Mouse (Mus musculus): ENCODE measurements around the gene Muc1.

Gene Muc1

GRCm38 (mm10) chr3:89237682-89238081 lies 8.8 kb downstream of the Muc1 start:
- no peak for DNase-seq

GRCm38 (mm10) chr3:89238494-89238893 lies 9.6 kb downstream of the Muc1 start:
- DNase-seq, result no peak

DNA sequence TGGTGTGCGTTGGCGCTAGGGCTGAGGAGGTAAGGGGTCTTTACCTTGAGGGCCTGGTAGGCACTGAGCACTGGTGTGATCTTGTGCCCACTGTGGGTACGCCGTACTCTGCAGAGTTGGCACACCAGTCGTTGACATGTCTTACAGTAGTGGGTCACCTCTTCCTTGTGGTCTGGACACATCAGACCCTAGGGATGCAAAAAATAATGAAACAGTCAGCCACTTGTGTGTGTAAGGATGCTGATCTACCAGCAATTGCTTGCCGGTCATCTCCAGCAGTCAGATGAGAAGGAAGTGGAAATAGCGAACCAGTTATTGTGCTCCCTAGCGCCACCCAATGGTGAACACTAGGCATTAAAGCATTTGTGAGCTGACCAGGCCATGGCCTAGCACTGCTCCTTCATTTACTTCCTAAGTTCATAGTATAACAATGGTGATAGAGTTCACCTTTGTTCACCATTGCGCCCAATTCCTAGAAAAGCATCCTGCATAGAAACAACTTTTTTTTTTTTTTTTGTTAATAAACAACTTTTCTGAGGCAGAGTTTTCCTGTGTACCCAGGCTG lies 13.6 kb downstream of the Muc1 start:
- peak; percentile 70 to 83 for DNase-seq

DNA sequence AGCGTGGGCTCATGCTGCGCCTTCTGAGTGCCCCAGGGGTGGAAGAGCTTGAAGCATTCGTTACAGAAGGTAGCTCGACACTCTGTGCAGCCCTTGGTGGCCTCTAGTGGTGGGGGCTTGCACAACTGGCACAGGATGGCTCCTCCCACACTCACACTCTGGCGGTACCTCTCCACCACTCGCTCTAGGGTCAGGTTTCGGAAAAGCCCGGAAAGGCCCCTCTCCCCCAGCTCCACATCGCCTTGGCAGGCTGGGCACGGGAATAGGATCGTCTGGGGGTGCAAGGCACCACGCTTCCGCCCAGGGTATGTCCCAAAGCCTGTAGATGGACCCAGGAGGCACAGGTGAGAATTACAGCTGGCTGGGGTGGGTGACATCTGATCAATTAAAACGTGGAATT lies 14.8 kb downstream of the Muc1 start:
- DNase-seq, result peak; percentile 34 to 52

- DNase-seq, result peak; percentile 70 to 78
Observed at GRCm38 (mm10) chr3:89244158-89244981, 15.5 kb downstream of the Muc1 start.

DNA sequence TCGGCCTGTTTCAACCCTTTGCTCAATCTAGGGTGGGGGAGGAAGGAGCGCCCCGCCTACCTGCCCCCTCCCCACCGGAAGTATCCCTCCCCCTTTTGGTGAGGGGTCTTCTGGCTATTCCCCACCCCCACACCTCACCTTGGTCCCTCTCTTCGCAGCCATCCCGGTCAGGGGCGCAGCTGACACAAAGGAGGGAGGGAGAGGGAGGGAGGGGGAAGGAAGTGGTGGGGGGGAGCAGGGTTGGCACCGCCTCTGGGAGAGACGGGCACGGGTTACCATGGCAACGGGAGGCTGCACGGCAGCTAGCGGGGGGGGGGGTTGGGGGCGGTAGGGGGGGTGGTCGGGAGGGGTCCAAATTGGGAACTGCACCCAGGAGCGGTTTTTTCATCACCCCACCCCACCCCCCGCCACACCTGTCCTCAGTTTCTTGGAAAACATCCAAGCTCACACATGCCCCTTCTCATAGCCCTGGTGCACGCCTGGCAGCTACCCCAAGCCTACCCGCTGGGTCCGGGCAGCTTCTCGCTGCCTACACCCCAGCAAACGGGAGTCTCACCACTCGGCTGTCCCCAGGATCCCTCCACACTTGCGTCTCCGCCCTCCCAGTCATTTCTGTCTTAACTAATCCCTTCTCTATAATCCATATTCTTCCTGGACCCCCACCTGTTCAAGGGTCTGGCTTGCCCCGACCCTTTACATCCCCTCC lies 16.3 kb downstream of the Muc1 start:
- peak; percentile 87 to 90 for DNase-seq

GRCm38 (mm10) chr3:89245688-89246171 lies 16.9 kb downstream of the Muc1 start, which contains the start of gene Krtcap2:
TSS of gene Krtcap2 (plus strand) at chr3:89245966.
- peak; percentile 80 to 88 for DNase-seq

- peak; percentile 93 to 95 for DNase-seq
Observed at GRCm38 (mm10) chr3:89246261-89247100, 17.6 kb downstream of the Muc1 start, which contains the start of gene Trim46. TSS of gene Trim46 (minus strand) at chr3:89246309.

DNA sequence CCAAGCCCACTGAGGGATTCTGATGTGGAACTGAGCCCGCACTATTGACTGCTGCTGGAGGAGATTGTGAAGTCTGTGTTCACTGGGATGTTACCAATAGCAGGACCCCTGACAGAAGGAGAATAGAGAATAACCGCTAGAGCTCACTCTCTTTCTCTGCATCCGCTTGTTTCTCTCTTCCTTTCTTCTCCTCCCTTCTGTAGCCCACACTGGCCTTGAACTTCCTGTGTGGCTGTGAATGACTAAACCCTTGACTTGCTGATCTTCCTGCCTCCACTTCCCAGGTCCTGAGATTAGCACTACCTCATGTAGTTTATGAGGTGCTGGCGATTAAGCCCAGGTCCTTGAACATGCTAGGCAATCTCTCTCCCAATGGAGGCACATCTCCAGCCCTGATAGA lies 18.6 kb downstream of the Muc1 start:
- DNase-seq, result no peak

DNA sequence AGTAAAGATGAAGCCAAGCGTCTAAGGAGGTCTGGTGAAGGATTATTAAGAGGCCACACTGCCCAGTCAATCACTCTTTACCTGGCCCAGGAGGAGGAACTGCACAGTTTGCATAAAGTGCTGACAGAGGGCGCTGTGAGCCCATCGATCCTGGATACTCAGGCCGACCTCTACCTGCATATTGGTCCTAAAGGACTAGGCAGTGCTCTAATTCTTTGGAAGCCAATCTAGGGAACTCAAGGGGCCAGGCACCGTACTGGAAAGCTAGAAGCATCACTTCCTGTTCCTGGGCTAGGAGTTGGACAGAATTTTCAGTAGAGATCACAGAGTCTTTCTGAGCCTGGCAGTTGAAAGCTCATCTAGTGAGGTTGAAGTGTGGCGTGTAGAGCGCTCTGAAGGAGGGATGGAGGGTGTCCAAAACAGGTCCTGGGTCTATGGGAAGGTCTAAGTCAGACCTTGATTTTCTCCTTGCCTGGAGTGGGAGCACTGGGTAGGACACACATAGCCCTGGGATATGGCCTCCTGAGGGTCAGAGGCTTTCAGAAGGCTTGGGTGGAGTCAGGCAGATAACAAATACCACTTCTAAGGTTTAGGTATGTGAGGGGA lies 21.7 kb downstream of the Muc1 start:
- DNase-seq, result peak; percentile 81 to 87

- peak in 1 of 2 experiments; percentile 35 for DNase-seq
Observed at GRCm38 (mm10) chr3:89251365-89251895, 22.6 kb downstream of the Muc1 start.

DNA sequence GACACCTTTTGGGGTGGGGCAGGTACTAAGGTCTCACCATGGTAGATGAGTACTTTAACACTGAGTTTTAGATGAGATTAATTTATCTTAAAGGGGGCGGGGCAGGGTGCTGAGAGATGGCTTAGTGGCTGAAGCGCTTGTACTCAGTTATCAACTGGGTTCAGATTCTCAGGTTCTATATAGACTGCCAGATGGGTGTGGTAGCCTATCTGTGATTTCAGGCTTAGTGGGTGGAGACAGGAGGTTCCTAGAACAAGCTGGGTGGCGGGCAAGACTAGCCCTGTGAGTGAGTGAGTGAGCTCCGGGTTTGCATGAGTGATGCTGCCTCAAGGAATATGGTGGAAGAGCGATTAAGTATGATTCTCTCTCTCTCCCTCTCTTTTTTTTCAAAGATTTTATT lies 26.1 kb downstream of the Muc1 start:
- no peak for DNase-seq

DNA sequence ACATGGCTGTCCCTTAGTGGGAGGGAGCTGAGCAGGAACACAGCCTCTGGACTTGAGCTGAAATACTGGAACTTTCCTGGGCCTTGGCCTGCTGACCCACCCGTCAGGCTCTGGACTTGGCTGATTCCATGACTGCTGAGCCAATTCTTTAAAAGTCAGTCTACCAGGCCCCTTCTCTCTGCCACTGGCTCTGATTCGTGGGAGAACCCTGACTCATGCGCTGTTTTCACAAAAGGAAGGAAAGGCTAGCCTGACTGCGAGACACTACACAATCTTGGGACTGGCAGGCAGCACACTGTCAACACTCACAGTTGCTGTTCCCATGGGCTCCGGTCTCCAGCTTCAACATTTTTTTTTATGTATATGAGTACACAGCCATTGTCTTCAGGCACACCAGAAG lies 27.3 kb downstream of the Muc1 start:
- no peak for DNase-seq

GRCm38 (mm10) chr3:89259076-89259475 lies 30.2 kb downstream of the Muc1 start, which contains the start of gene Dpm3:
TSS of gene Dpm3 (plus strand) at chr3:89259358.
- DNase-seq, result no peak

- no peak for DNase-seq
Observed at GRCm38 (mm10) chr3:89260211-89260610, 31.4 kb downstream of the Muc1 start.

DNA sequence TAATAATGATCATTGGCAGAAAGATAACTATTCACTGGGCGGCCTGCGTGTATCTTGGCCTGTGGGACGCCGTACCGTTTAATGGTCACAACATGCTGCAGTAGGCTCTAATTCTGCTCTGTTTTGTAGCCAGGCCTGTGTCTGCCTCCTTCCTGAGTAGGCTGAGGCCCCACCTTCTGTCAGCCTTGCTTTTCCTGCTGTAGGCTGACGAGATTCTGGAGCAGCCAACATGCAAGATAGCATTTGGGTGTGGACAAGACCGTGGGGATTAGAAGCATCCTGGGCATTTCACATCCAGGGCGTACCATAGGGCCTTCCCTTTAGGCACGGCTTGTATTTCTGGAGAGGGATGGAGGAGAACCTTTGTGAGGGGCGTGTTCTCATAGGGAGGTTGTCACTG lies 33.6 kb downstream of the Muc1 start:
- no peak for DNase-seq

DNA sequence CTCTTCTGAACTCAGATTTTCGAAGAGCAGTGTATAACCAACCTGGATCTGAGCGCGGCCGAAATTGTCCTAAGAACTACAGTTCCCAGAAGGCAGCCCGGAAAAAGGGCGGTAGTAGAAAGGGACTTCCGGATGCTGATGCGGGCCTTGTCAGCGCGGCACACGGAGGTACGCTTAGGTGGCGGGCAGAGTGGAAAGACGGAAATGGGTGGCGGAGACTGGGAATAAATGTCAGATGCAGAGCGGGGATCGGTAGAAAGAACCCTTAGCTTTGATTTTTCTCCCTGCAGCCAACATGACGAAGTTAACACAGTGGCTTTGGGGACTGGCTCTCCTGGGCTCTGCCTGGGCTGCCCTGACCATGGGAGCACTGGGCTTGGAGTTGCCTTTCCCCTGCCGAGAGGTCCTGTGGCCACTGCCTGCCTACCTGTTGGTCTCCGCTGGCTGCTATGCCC lies 37.6 kb downstream of the Muc1 start:
- peak; percentile 82 to 87 for DNase-seq

GRCm38 (mm10) chr3:89268916-89269315 lies 40.1 kb downstream of the Muc1 start:
- DNase-seq, result no peak

- DNase-seq, result peak; percentile 89 to 94
Observed at GRCm38 (mm10) chr3:89270051-89270755, 41.3 kb downstream of the Muc1 start, which contains the start of gene Slc50a1. TSS of gene Slc50a1 (minus strand) at chr3:89270570.

DNA sequence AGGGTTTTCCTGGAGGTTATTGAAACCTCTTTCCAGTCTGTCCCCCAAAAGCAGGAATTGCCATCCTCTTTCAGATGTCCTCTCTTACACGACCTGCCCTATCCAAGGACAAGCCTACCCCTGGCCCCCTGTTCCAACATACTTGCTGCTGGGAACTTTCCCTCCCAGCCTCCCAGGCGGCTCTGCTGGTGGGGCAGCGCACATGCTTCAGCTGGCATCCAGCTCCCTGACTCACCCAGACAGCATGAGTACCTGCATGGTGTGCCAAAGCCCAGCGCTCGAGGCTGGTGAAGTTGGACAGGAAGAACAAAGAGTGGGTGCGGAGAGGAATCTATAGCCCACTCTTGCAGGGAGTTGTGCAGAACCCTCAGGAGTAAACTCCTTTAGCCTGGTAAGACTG lies 42.0 kb downstream of the Muc1 start:
- peak; percentile 71 to 80 for DNase-seq

DNA sequence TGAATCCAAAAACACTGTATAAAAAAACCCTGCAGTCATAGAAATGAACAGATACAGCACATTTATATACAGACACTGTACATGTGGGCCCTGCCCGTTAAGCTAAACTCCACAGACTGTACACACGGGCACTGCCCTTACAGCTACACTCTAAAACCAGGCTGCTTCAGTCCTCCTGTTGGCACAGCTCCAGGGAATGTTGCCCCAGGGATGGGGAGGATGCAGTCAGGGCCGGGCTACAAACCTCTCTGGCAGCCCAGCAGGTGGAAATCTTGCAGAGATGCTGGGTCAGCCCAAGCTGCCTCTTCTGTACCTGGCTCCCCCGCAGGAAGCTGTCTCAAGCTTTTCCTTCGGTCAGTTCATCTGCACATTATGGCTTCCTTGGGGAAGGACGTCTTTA lies 42.9 kb downstream of the Muc1 start:
- DNase-seq, result peak; percentile 43 to 59

Measured in cerebellum, postnatal 25 days (tissue).